ENCODE assay signal across 8 mouse cellular contexts in the genomic region with DNA sequence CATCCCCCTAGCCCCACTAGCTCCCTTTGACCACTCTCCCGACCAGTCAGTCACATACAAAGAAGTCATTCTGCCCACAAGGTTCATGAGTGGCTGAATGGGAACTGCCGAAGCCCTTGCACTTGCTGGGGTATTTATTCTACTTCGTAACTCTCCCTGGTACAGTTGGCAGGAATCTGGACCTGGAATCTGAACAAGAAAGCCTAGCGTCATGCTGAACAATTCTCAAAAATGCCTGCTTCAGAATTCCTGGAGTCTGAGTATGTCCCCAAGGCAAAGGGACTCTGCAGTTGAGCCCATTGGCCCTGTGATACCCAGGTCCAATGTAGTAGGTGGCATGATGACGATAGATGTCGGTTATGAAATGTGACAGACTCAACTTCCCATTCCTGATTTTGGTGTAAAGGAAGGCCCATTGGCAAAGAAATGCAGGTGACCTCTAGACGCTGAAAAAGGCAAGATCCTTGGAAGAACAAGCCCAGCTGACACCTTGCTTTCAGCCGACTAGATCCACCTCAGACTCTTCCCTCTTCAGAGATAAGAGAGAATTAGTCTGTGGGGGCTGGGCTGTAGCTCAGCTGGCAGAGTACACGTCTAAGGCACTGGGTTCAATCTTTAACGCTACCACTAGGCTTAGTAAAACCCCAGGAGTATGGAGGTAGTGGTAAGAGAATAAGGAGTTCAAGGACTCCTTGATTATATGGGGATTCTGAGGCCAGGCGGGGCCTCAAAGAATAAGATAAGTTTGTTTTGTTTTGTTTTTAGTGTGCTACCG. TPM values are rescaled to one million over a fixed set of nuclear protein-coding genes. Genes with fewer than 3 reads are reported as not detected.
A peak's percentile ranks its signal among the peaks of the same experiment; 100 is the strongest.
DNase-seq lines count a peak whose midpoint lies in the region; ATAC-seq and TF ChIP-seq lines count a peak whose summit lies in the region.

No protein-coding gene starts in this region.

- no peak overlapping the region for H3K9ac ChIP-seq in midbrain, embryonic 13.5 days (replicated peaks)
- no peak overlapping the region for H3K9ac ChIP-seq in limb, embryonic 14.5 days (ENCODE audit: low read depth, low read length, severe bottlenecking)
- H3K9ac ChIP-seq in stomach, embryonic 14.5 days (replicated peaks; ENCODE audit: low read depth, low read length), result no peak overlapping the region

- H3K27me3 ChIP-seq in midbrain, embryonic 13.5 days, result no peaks in the 10 kb centered on the region
- no peaks in the 10 kb centered on the region for H3K27me3 ChIP-seq in midbrain, embryonic 10.5 days (ENCODE audit: low read depth, poor library complexity, severe bottlenecking)
- no peaks in the 10 kb centered on the region for H3K27me3 ChIP-seq in limb, embryonic 14.5 days (ENCODE audit: control insufficient read depth, insufficient read depth, low read length)
- no peaks in the 10 kb centered on the region for H3K27me3 ChIP-seq in stomach, embryonic 14.5 days (ENCODE audit: control insufficient read depth, insufficient read depth, low read length)

- H3K4me3 ChIP-seq in midbrain, embryonic 13.5 days (replicated peaks), result no peak overlapping the region
- no peak overlapping the region for H3K4me3 ChIP-seq in midbrain, embryonic 10.5 days
- no peak overlapping the region for H3K4me3 ChIP-seq in limb, embryonic 14.5 days (replicated peaks; ENCODE audit: low read length)
- H3K4me3 ChIP-seq in stomach, embryonic 14.5 days (ENCODE audit: low read depth, low read length), result no peak overlapping the region; the same call in 1 of the 2 replicates

- 80% methylated on average over 12 of the region's 12 CpGs for WGBS in midbrain, embryonic 13.5 days
- 85% methylated on average over 12 of the region's 12 CpGs for WGBS in midbrain, embryonic 10.5 days
- 78% methylated on average over 12 of the region's 12 CpGs for WGBS in limb, embryonic 14.5 days
- 73% methylated on average over 12 of the region's 12 CpGs for WGBS in stomach, embryonic 14.5 days

- peak overlapping the region; percentile 97; the same call in 1 of the 2 replicates for H3K4me2 ChIP-seq in midbrain, embryonic 13.5 days (replicated peaks)
- peak overlapping the region; percentile 94; the same call in 1 of the 2 replicates for H3K4me2 ChIP-seq in limb, embryonic 14.5 days (replicated peaks; ENCODE audit: low read depth, low read length, severe bottlenecking)
- peak overlapping the region; percentile 94 for H3K4me2 ChIP-seq in stomach, embryonic 14.5 days (replicated peaks; ENCODE audit: low read depth, low read length)

- peaks cover 4% of the 10 kb centered on the region; the same call in 1 of the 2 replicates for H3K36me3 ChIP-seq in midbrain, embryonic 13.5 days
- H3K36me3 ChIP-seq in midbrain, embryonic 10.5 days, result peaks cover 40% of the 10 kb centered on the region
- peaks cover 13% of the 10 kb centered on the region for H3K36me3 ChIP-seq in limb, embryonic 14.5 days (ENCODE audit: control insufficient read depth, insufficient read depth, low read length)
- H3K36me3 ChIP-seq in stomach, embryonic 14.5 days (ENCODE audit: control insufficient read depth, insufficient read depth, low read length), result peaks cover 3% of the 10 kb centered on the region; the same call in 1 of the 2 replicates

- peak overlapping the region; percentile 19; the same call in 1 of the 2 replicates for H3K27ac ChIP-seq in midbrain, embryonic 13.5 days
- H3K27ac ChIP-seq in midbrain, embryonic 10.5 days (replicated peaks), result no peak overlapping the region
- no peak overlapping the region for H3K27ac ChIP-seq in limb, embryonic 14.5 days (replicated peaks; ENCODE audit: low read depth, low read length)
- H3K27ac ChIP-seq in stomach, embryonic 14.5 days (ENCODE audit: low read length), result no peak overlapping the region

- no peak for ATAC-seq in CD4-positive, CD25-positive, alpha-beta regulatory T cell, adult 4 months
- ATAC-seq in midbrain, embryonic 13.5 days, result no peak
- ATAC-seq in limb, embryonic 14.5 days (ENCODE audit: low FRiP score, low read depth), result no peak
- no peak for ATAC-seq in stomach, embryonic 14.5 days (ENCODE audit: insufficient number of reproducible peaks, insufficient read depth, low FRiP score, low read depth)
- ATAC-seq in erythroid progenitor cell, adult 5-6 weeks (replicated peaks; ENCODE audit: low FRiP score, poor library complexity, severe bottlenecking), result no peak

- TF ChIP-seq POLR2A in limb, embryonic 14.5 days (IDR thresholded peaks at IDR 0.05; ENCODE audit: borderline replicate concordance, extremely low read depth, insufficient read depth, insufficient read length), result no peak

- H3K9me3 ChIP-seq in midbrain, embryonic 13.5 days, result no peaks in the 10 kb centered on the region
- no peaks in the 10 kb centered on the region for H3K9me3 ChIP-seq in midbrain, embryonic 10.5 days (replicated peaks)
- no peaks in the 10 kb centered on the region for H3K9me3 ChIP-seq in limb, embryonic 14.5 days (ENCODE audit: control insufficient read depth, low read length)
- H3K9me3 ChIP-seq in stomach, embryonic 14.5 days (ENCODE audit: control insufficient read depth, low read depth, low read length), result no peaks in the 10 kb centered on the region

- H3K4me1 ChIP-seq in midbrain, embryonic 13.5 days (replicated peaks), result peaks cover 31% of the 10 kb centered on the region
- H3K4me1 ChIP-seq in midbrain, embryonic 10.5 days, result peaks cover 24% of the 10 kb centered on the region
- H3K4me1 ChIP-seq in limb, embryonic 14.5 days (ENCODE audit: control insufficient read depth, insufficient read depth, low read length), result peaks cover 10% of the 10 kb centered on the region
- H3K4me1 ChIP-seq in stomach, embryonic 14.5 days (ENCODE audit: control insufficient read depth, insufficient read depth, low read length), result peaks cover 14% of the 10 kb centered on the region; the same call in 1 of the 2 replicates

- DNase-seq in CD4-positive, CD25-positive, alpha-beta regulatory T cell, adult 2 months (ENCODE audit: low read depth, low spot score), result peak; percentile 27
- no peak for DNase-seq in midbrain, embryonic 10.5 days (ENCODE audit: low spot score)
- DNase-seq in limb, embryonic 14.5 days (ENCODE audit: low spot score), result no peak
- no peak for DNase-seq in right cerebral cortex, postnatal 14 days

RNA-seq across cellular contexts. Expression of a gene that starts 0.7 kb away (rescaled TPM):
- 1 to 10 TPM; 6.4 TPM for polyA plus RNA-seq in CD4-positive, CD25-positive, alpha-beta regulatory T cell, adult 4 months (2017; shearing (Covaris generic))
- 18.1 and 20.1 TPM in 2 replicates for polyA plus RNA-seq in midbrain, embryonic 13.5 days (2015; fragmentation: Nextera tagmentation; extraction: Ambion mirVana)
- polyA plus RNA-seq in midbrain, embryonic 10.5 days (2016; fragmentation: Nextera tagmentation; extraction: Ambion mirVana), result 12.6 and 15.3 TPM in 2 replicates
- 10.6 and 11.7 TPM in 2 replicates for polyA plus RNA-seq in limb, embryonic 14.5 days (2012; rRNA removed)
- 11.4 and 11.8 TPM in 2 replicates for polyA plus RNA-seq in limb, embryonic 14.5 days (2014; fragmentation: Nextera tagmentation; extraction: Ambion mirVana)
- 10.9 and 12.2 TPM in 2 replicates for polyA plus RNA-seq in stomach, embryonic 14.5 days (2014; fragmentation: Nextera tagmentation; extraction: Ambion mirVana)
- 7.2 and 10.5 TPM in 2 replicates for total RNA-seq in erythroid progenitor cell, adult 5-6 weeks (2015; ENCODE audit: low replicate concordance)
- 1.0 and 2.3 TPM in 2 replicates for total RNA-seq in erythroid progenitor cell, adult 5-6 weeks (2017; ENCODE audit: low replicate concordance)

RNA-seq across cellular contexts. Expression of a gene that starts 20.9 kb away (rescaled TPM):
- polyA plus RNA-seq in CD4-positive, CD25-positive, alpha-beta regulatory T cell, adult 4 months (2017; shearing (Covaris generic)), result 1 to 10 TPM; 2.9 to 8.8 TPM
- 18.5 and 20.0 TPM in 2 replicates for polyA plus RNA-seq in midbrain, embryonic 13.5 days (2015; fragmentation: Nextera tagmentation; extraction: Ambion mirVana)
- polyA plus RNA-seq in midbrain, embryonic 10.5 days (2016; fragmentation: Nextera tagmentation; extraction: Ambion mirVana), result 61.5 and 71.6 TPM in 2 replicates
- 36.8 and 39.7 TPM in 2 replicates for polyA plus RNA-seq in limb, embryonic 14.5 days (2012; rRNA removed)
- polyA plus RNA-seq in limb, embryonic 14.5 days (2014; fragmentation: Nextera tagmentation; extraction: Ambion mirVana), result 31.3 and 34.2 TPM in 2 replicates
- polyA plus RNA-seq in stomach, embryonic 14.5 days (2014; fragmentation: Nextera tagmentation; extraction: Ambion mirVana), result 42.1 and 43.6 TPM in 2 replicates
- total RNA-seq in erythroid progenitor cell, adult 5-6 weeks (2015; ENCODE audit: low replicate concordance), result 72.8 and 106 TPM in 2 replicates
- 62.6 and 77.5 TPM in 2 replicates for total RNA-seq in erythroid progenitor cell, adult 5-6 weeks (2017; ENCODE audit: low replicate concordance)

RNA-seq across cellular contexts. Expression of a gene that starts 21.2 kb away (rescaled TPM):
- polyA plus RNA-seq in CD4-positive, CD25-positive, alpha-beta regulatory T cell, adult 4 months (2017; shearing (Covaris generic)), result 10 to 100 TPM; 36.3 to 38.5 TPM
- polyA plus RNA-seq in midbrain, embryonic 13.5 days (2015; fragmentation: Nextera tagmentation; extraction: Ambion mirVana), result 45.1 and 46.3 TPM in 2 replicates
- polyA plus RNA-seq in midbrain, embryonic 10.5 days (2016; fragmentation: Nextera tagmentation; extraction: Ambion mirVana), result 74.6 and 81.5 TPM in 2 replicates
- 21.0 and 29.0 TPM in 2 replicates for polyA plus RNA-seq in limb, embryonic 14.5 days (2012; rRNA removed)
- 69.3 and 74.7 TPM in 2 replicates for polyA plus RNA-seq in limb, embryonic 14.5 days (2014; fragmentation: Nextera tagmentation; extraction: Ambion mirVana)
- polyA plus RNA-seq in stomach, embryonic 14.5 days (2014; fragmentation: Nextera tagmentation; extraction: Ambion mirVana), result 73.4 and 86.0 TPM in 2 replicates
- 38.6 and 67.4 TPM in 2 replicates for total RNA-seq in erythroid progenitor cell, adult 5-6 weeks (2015; ENCODE audit: low replicate concordance)
- 87.8 and 107 TPM in 2 replicates for total RNA-seq in erythroid progenitor cell, adult 5-6 weeks (2017; ENCODE audit: low replicate concordance)

RNA-seq across cellular contexts. Expression of a gene that starts 36.3 kb away (rescaled TPM):
- not detected for polyA plus RNA-seq in CD4-positive, CD25-positive, alpha-beta regulatory T cell, adult 4 months (2017; shearing (Covaris generic))
- 4.8 and 6.7 TPM in 2 replicates for polyA plus RNA-seq in midbrain, embryonic 13.5 days (2015; fragmentation: Nextera tagmentation; extraction: Ambion mirVana)
- 2.8 and 3.6 TPM in 2 replicates for polyA plus RNA-seq in midbrain, embryonic 10.5 days (2016; fragmentation: Nextera tagmentation; extraction: Ambion mirVana)
- polyA plus RNA-seq in limb, embryonic 14.5 days (2012; rRNA removed), result 1.1 and 1.4 TPM in 2 replicates
- polyA plus RNA-seq in limb, embryonic 14.5 days (2014; fragmentation: Nextera tagmentation; extraction: Ambion mirVana), result 0.74 and 0.95 TPM in 2 replicates
- 1.5 and 2.0 TPM in 2 replicates for polyA plus RNA-seq in stomach, embryonic 14.5 days (2014; fragmentation: Nextera tagmentation; extraction: Ambion mirVana)
- total RNA-seq in erythroid progenitor cell, adult 5-6 weeks (2015; ENCODE audit: low replicate concordance), result not detected in 2 replicates
- total RNA-seq in erythroid progenitor cell, adult 5-6 weeks (2017; ENCODE audit: low replicate concordance), result not detected in 2 replicates

RNA-seq across cellular contexts. Expression of a gene that starts 50.9 kb away (rescaled TPM):
- polyA plus RNA-seq in CD4-positive, CD25-positive, alpha-beta regulatory T cell, adult 4 months (2017; shearing (Covaris generic)), result 10 to 100 TPM; 23.1 to 28.6 TPM
- polyA plus RNA-seq in midbrain, embryonic 13.5 days (2015; fragmentation: Nextera tagmentation; extraction: Ambion mirVana), result 88.9 and 89.2 TPM in 2 replicates
- 171 and 194 TPM in 2 replicates for polyA plus RNA-seq in midbrain, embryonic 10.5 days (2016; fragmentation: Nextera tagmentation; extraction: Ambion mirVana)
- polyA plus RNA-seq in limb, embryonic 14.5 days (2012; rRNA removed), result 55.5 and 68.2 TPM in 2 replicates
- 121 and 122 TPM in 2 replicates for polyA plus RNA-seq in limb, embryonic 14.5 days (2014; fragmentation: Nextera tagmentation; extraction: Ambion mirVana)
- 143 and 152 TPM in 2 replicates for polyA plus RNA-seq in stomach, embryonic 14.5 days (2014; fragmentation: Nextera tagmentation; extraction: Ambion mirVana)
- 2.2 and 2.5 TPM in 2 replicates for total RNA-seq in erythroid progenitor cell, adult 5-6 weeks (2015; ENCODE audit: low replicate concordance)
- 4.6 and 4.9 TPM in 2 replicates for total RNA-seq in erythroid progenitor cell, adult 5-6 weeks (2017; ENCODE audit: low replicate concordance)
